Mouse (Mus musculus): ENCODE measurements at regions not wholly inside any gene's neighbourhood (a gene's known extent, or its start where the extent isn't known, plus 50 kb on each side); places are given as distances from the start of the nearest gene placed in this dataset.

GRCm38 (mm10) chr3:136993473-136993872 lies 323.5 kb downstream of the Ppp3ca start:
- no peaks in the 10 kb centered on the region for H3K36me3 ChIP-seq (ENCODE audit: control insufficient read depth, insufficient read depth, low read length)
- no peaks in the 10 kb centered on the region for H3K9me3 ChIP-seq (replicated peaks; ENCODE audit: control insufficient read depth, low read length)
- DNase-seq (ENCODE audit: low spot score), result no peak
- H3K4me2 ChIP-seq (ENCODE audit: low read length), result no peak overlapping the region
- WGBS, result 84% methylated on average over 2 of the region's 2 CpGs
- H3K4me1 ChIP-seq (ENCODE audit: control insufficient read depth, insufficient read depth, low read length), result no peaks in the 10 kb centered on the region
- no peak for ATAC-seq
- H3K27me3 ChIP-seq (replicated peaks; ENCODE audit: control insufficient read depth, insufficient read depth, low read length), result no peaks in the 10 kb centered on the region
- no peak overlapping the region for H3K9ac ChIP-seq (ENCODE audit: low read length)
- H3K27ac ChIP-seq (ENCODE audit: low read depth, low read length), result no peak overlapping the region
- H3K4me3 ChIP-seq (ENCODE audit: low read depth, low read length), result no peak overlapping the region

- Histone ChIP-seq H3K4me1 (ENCODE audit: control insufficient read depth, insufficient read depth, low read length) (no peaks in the 10 kb centered on the region), H3K4me3 (ENCODE audit: low read depth, low read length) (no peak overlapping the region), H3K9me3 (replicated peaks; ENCODE audit: control insufficient read depth, low read length) (no peaks in the 10 kb centered on the region), H3K27me3 (replicated peaks; ENCODE audit: control insufficient read depth, insufficient read depth, low read length) (no peaks in the 10 kb centered on the region), H3K27ac (ENCODE audit: low read depth, low read length) (no peak overlapping the region), H3K36me3 (ENCODE audit: control insufficient read depth, insufficient read depth, low read length) (no peaks in the 10 kb centered on the region), H3K9ac (ENCODE audit: low read length) (no peak overlapping the region), H3K4me2 (ENCODE audit: low read length) (no peak overlapping the region)
- ATAC-seq, result no peak
- DNase-seq (ENCODE audit: low spot score), result no peak
- WGBS, result 89% methylated on average over 8 of the region's 8 CpGs
Measured at GRCm38 (mm10) chr3:136994361-136995083, 324.6 kb downstream of the Ppp3ca start.

- no peak overlapping the region for H3K9ac ChIP-seq (ENCODE audit: low read length)
- 87% methylated on average over 3 of the region's 3 CpGs for WGBS
Measured at GRCm38 (mm10) chr3:136995611-136996335, 325.8 kb downstream of the Ppp3ca start.

GRCm38 (mm10) chr3:136996381-136996895 lies 326.5 kb downstream of the Ppp3ca start:
- Histone ChIP-seq H3K9me3 (replicated peaks; ENCODE audit: control insufficient read depth, low read length) (no peaks in the 10 kb centered on the region), H3K36me3 (ENCODE audit: control insufficient read depth, insufficient read depth, low read length) (no peaks in the 10 kb centered on the region)
- no peak for DNase-seq (ENCODE audit: low spot score)

More at GRCm38 (mm10) chr3:136995611-136996335, 325.8 kb downstream of the Ppp3ca start:
- no peak overlapping the region for H3K4me3 ChIP-seq (ENCODE audit: low read depth, low read length)
- H3K27me3 ChIP-seq (replicated peaks; ENCODE audit: control insufficient read depth, insufficient read depth, low read length), result no peaks in the 10 kb centered on the region
- H3K27ac ChIP-seq (ENCODE audit: low read depth, low read length), result no peak overlapping the region
- H3K4me1 ChIP-seq (ENCODE audit: control insufficient read depth, insufficient read depth, low read length), result no peaks in the 10 kb centered on the region
- no peaks in the 10 kb centered on the region for H3K9me3 ChIP-seq (replicated peaks; ENCODE audit: control insufficient read depth, low read length)
- DNase-seq (ENCODE audit: low spot score) (no peak), ATAC-seq (no peak)
- H3K36me3 ChIP-seq (ENCODE audit: control insufficient read depth, insufficient read depth, low read length), result no peaks in the 10 kb centered on the region
- no peak overlapping the region for H3K4me2 ChIP-seq (ENCODE audit: low read length)

GRCm38 (mm10) chr3:137011551-137011950 lies 329.3 kb upstream of the Emcn start:
- H3K4me2 ChIP-seq (ENCODE audit: low read length), result no peak overlapping the region
- ATAC-seq (peak; percentile 58; the same call in 1 of the 2 replicates), DNase-seq (ENCODE audit: low spot score) (peak; percentile 36)
- no peak overlapping the region for H3K27ac ChIP-seq (ENCODE audit: low read depth, low read length)
- H3K27me3 ChIP-seq (replicated peaks; ENCODE audit: control insufficient read depth, insufficient read depth, low read length), result no peaks in the 10 kb centered on the region
- H3K4me3 ChIP-seq (ENCODE audit: low read depth, low read length), result no peak overlapping the region
- no peaks in the 10 kb centered on the region for H3K9me3 ChIP-seq (replicated peaks; ENCODE audit: control insufficient read depth, low read length)
- 74% methylated on average over 2 of the region's 2 CpGs for WGBS
- H3K36me3 ChIP-seq (ENCODE audit: control insufficient read depth, insufficient read depth, low read length), result no peaks in the 10 kb centered on the region
- no peaks in the 10 kb centered on the region for H3K4me1 ChIP-seq (ENCODE audit: control insufficient read depth, insufficient read depth, low read length)
- no peak overlapping the region for H3K9ac ChIP-seq (ENCODE audit: low read length)

More at GRCm38 (mm10) chr3:136996381-136996895, 326.5 kb downstream of the Ppp3ca start:
- WGBS, result 82% methylated on average over 5 of the region's 5 CpGs
- Histone ChIP-seq H3K9ac (ENCODE audit: low read length) (no peak overlapping the region), H3K4me3 (ENCODE audit: low read depth, low read length) (no peak overlapping the region), H3K27ac (ENCODE audit: low read depth, low read length) (no peak overlapping the region), H3K4me2 (ENCODE audit: low read length) (no peak overlapping the region), H3K27me3 (replicated peaks; ENCODE audit: control insufficient read depth, insufficient read depth, low read length) (no peaks in the 10 kb centered on the region), H3K4me1 (ENCODE audit: control insufficient read depth, insufficient read depth, low read length) (no peaks in the 10 kb centered on the region)
- no peak for ATAC-seq

- 80% methylated on average over 2 of the region's 2 CpGs for WGBS
- H3K27me3 ChIP-seq (replicated peaks; ENCODE audit: control insufficient read depth, insufficient read depth, low read length), result no peaks in the 10 kb centered on the region
- no peaks in the 10 kb centered on the region for H3K9me3 ChIP-seq (replicated peaks; ENCODE audit: control insufficient read depth, low read length)
- no peak overlapping the region for H3K27ac ChIP-seq (ENCODE audit: low read depth, low read length)
- no peak overlapping the region for H3K4me2 ChIP-seq (ENCODE audit: low read length)
- H3K4me1 ChIP-seq (ENCODE audit: control insufficient read depth, insufficient read depth, low read length), result no peaks in the 10 kb centered on the region
- H3K4me3 ChIP-seq (ENCODE audit: low read depth, low read length), result no peak overlapping the region
- no peaks in the 10 kb centered on the region for H3K36me3 ChIP-seq (ENCODE audit: control insufficient read depth, insufficient read depth, low read length)
- no peak overlapping the region for H3K9ac ChIP-seq (ENCODE audit: low read length)
- DNase-seq (ENCODE audit: low spot score) (peak; percentile 21), ATAC-seq (no peak)
Measured at GRCm38 (mm10) chr3:137014686-137015085, 326.2 kb upstream of the Emcn start.

GRCm38 (mm10) chr3:137015199-137015598 lies 325.7 kb upstream of the Emcn start:
- 94% methylated on average over 3 of the region's 3 CpGs for whole genome bisulfite sequencing
- H3K4me1 ChIP-seq (ENCODE audit: control insufficient read depth, insufficient read depth, low read length), result no peaks in the 10 kb centered on the region
- DNase-seq (ENCODE audit: low spot score) (no peak), ATAC-seq (no peak)
- no peak overlapping the region for H3K4me3 ChIP-seq (ENCODE audit: low read depth, low read length)
- no peaks in the 10 kb centered on the region for H3K9me3 ChIP-seq (replicated peaks; ENCODE audit: control insufficient read depth, low read length)
- no peak overlapping the region for H3K4me2 ChIP-seq (ENCODE audit: low read length)
- H3K9ac ChIP-seq (ENCODE audit: low read length), result no peak overlapping the region
- no peak overlapping the region for H3K27ac ChIP-seq (ENCODE audit: low read depth, low read length)
- no peaks in the 10 kb centered on the region for H3K27me3 ChIP-seq (replicated peaks; ENCODE audit: control insufficient read depth, insufficient read depth, low read length)
- no peaks in the 10 kb centered on the region for H3K36me3 ChIP-seq (ENCODE audit: control insufficient read depth, insufficient read depth, low read length)

GRCm38 (mm10) chr3:137019971-137020634 lies 320.8 kb upstream of the Emcn start:
- no peaks in the 10 kb centered on the region for H3K27me3 ChIP-seq (replicated peaks; ENCODE audit: control insufficient read depth, insufficient read depth, low read length)
- no peak overlapping the region for H3K4me3 ChIP-seq (ENCODE audit: low read depth, low read length)
- no peak overlapping the region for H3K4me2 ChIP-seq (ENCODE audit: low read length)
- H3K4me1 ChIP-seq (ENCODE audit: control insufficient read depth, insufficient read depth, low read length), result 0 out of 2 replicates have a peak, but pooled peaks cover 2% of the 10 kb centered on the region
- H3K9me3 ChIP-seq (replicated peaks; ENCODE audit: control insufficient read depth, low read length), result no peaks in the 10 kb centered on the region
- no peaks in the 10 kb centered on the region for H3K36me3 ChIP-seq (ENCODE audit: control insufficient read depth, insufficient read depth, low read length)
- DNase-seq (ENCODE audit: low spot score) (peak; percentile 74), ATAC-seq (peak; percentile 66)
- no peak overlapping the region for H3K27ac ChIP-seq (ENCODE audit: low read depth, low read length)
- H3K9ac ChIP-seq (ENCODE audit: low read length), result no peak overlapping the region
- WGBS, result 19% methylated on average over 3 of the region's 3 CpGs

All from forebrain, embryonic 14.5 days (tissue).